32 mouse cellular contexts compared by ENCODE assay signal in genomic region chr11:83956822-83957221, GRCm38 (mm10).
"Had no signal": no experiment of that assay in that cellular context is flagged by ENCODE, and none has a peak within 500 bp of the region (broad histone marks: within the 10 kb centered on the region; RNA-seq: fewer than 3 reads in every experiment).

No protein-coding gene starts in this region.

- H3K9me3 ChIP-seq: limb, embryonic 10.5 days; limb, embryonic 12.5 days; limb, embryonic 13.5 days; limb, embryonic 15.5 days; liver, embryonic 12.5 days; liver, embryonic 13.5 days; liver, embryonic 15.5 days; lung, embryonic 15.5 days; megakaryocyte, embryonic 14.5 days; midbrain, embryonic 10.5 days; midbrain, embryonic 12.5 days; midbrain, embryonic 13.5 days; midbrain, embryonic 15.5 days; neural tube, embryonic 12.5 days had no signal

- H3K4me3 ChIP-seq: limb, embryonic 10.5 days; limb, embryonic 12.5 days; limb, embryonic 13.5 days; limb, embryonic 15.5 days; liver, embryonic 12.5 days; liver, embryonic 13.5 days; liver, embryonic 15.5 days; lung, embryonic 15.5 days; megakaryocyte, embryonic 14.5 days; midbrain, embryonic 10.5 days; midbrain, embryonic 12.5 days; midbrain, embryonic 13.5 days; midbrain, embryonic 15.5 days; myocyte; neural tube, embryonic 12.5 days had no signal

- H3K4me2 ChIP-seq: limb, embryonic 12.5 days; limb, embryonic 13.5 days; limb, embryonic 15.5 days; liver, embryonic 11.5 days; liver, embryonic 12.5 days; liver, embryonic 13.5 days; liver, embryonic 15.5 days; lung, embryonic 14.5 days; lung, embryonic 15.5 days; midbrain, embryonic 11.5 days; midbrain, embryonic 12.5 days; midbrain, embryonic 13.5 days; midbrain, embryonic 15.5 days; neural tube, embryonic 12.5 days had no signal

- ATAC-seq: liver, embryonic 12.5 days; liver, postnatal 0 days; lung, postnatal 0 days; midbrain, embryonic 13.5 days; midbrain, embryonic 15.5 days; midbrain, embryonic 16.5 days had no signal

- H3K27ac ChIP-seq: limb, embryonic 10.5 days; limb, embryonic 12.5 days; limb, embryonic 13.5 days; limb, embryonic 15.5 days; liver, embryonic 12.5 days; liver, embryonic 13.5 days; liver, embryonic 14.5 days; liver, embryonic 15.5 days; lung, embryonic 15.5 days; macrophage; midbrain, embryonic 10.5 days; midbrain, embryonic 12.5 days; midbrain, embryonic 13.5 days; midbrain, embryonic 15.5 days; neural tube, embryonic 12.5 days had no signal

- H3K4me1 ChIP-seq: limb, embryonic 10.5 days; limb, embryonic 12.5 days; limb, embryonic 13.5 days; limb, embryonic 15.5 days; liver, embryonic 12.5 days; liver, embryonic 13.5 days; liver, embryonic 15.5 days; lung, embryonic 15.5 days; midbrain, embryonic 10.5 days; midbrain, embryonic 12.5 days; midbrain, embryonic 13.5 days; midbrain, embryonic 15.5 days; neural tube, embryonic 12.5 days had no signal

- DNase-seq: left cerebral cortex, postnatal 4 days; liver; liver, embryonic 13.5 days; liver, postnatal 0 days; lung, adult 18-20 months; lung, adult 2 months; lung, embryonic 14.5 days; lung, postnatal 10 days; lung, postnatal 14 days; lung, postnatal 36 days; lung, postnatal 4 days; midbrain, embryonic 14.5 days had no signal

- H3K27me3 ChIP-seq: limb, embryonic 12.5 days; limb, embryonic 13.5 days; limb, embryonic 15.5 days; liver, embryonic 12.5 days; liver, embryonic 13.5 days; liver, embryonic 15.5 days; lung, embryonic 15.5 days; megakaryocyte, embryonic 14.5 days; midbrain, embryonic 12.5 days; midbrain, embryonic 13.5 days; midbrain, embryonic 15.5 days; neural tube, embryonic 12.5 days had no signal

- H3K9ac ChIP-seq: limb, embryonic 12.5 days; limb, embryonic 13.5 days; limb, embryonic 15.5 days; liver, embryonic 12.5 days; liver, embryonic 13.5 days; liver, embryonic 14.5 days; liver, embryonic 15.5 days; liver, postnatal 0 days; lung, embryonic 14.5 days; lung, embryonic 15.5 days; midbrain, embryonic 12.5 days; midbrain, embryonic 13.5 days; midbrain, embryonic 15.5 days; neural tube, embryonic 12.5 days had no signal
